Mouse (Mus musculus) embryonic facial prominence, embryonic 11.5 days (tissue): ENCODE measurements around the gene Dph6. TPM values are rescaled to one million over a fixed set of nuclear protein-coding genes. Genes with fewer than 3 reads are reported as not detected.

Experiments
- ATAC-seq: fragments of 200-750 bp; cut with Nextera tagmentation; replicated peaks from 2 replicates; pipeline ENCODE4 v1.8.0; 2017; ENCODE audit warnings: low read depth; ENCODE audit not compliant: insufficient number of reproducible peaks, low FRiP score, low TSS enrichment
- DNase-seq: peaks from one replicate; pipeline ENCODE4 v3.0.0-alpha.2; 2015; ENCODE audit warnings: low spot score
- H3K27ac ChIP-seq: fragments of 300-500 bp; sonication (generic); replicated peaks from 2 replicates; pipeline ENCODE4 v1.5.1; 2014; ENCODE audit warnings: mild to moderate bottlenecking, low read depth, low read length, control low read depth
- H3K27me3 ChIP-seq: fragments of 300-500 bp; sonication (generic); 2 replicates; pipeline ENCODE4 v1.6.1; 2014; ENCODE audit warnings: mild to moderate bottlenecking, low read length, moderate library complexity, mixed read lengths; ENCODE audit not compliant: control insufficient read depth, insufficient read depth
- H3K36me3 ChIP-seq: fragments of 300-500 bp; sonication (generic); replicated peaks from 2 replicates; pipeline ENCODE4 v1.6.1; 2014; ENCODE audit warnings: low read depth, mild to moderate bottlenecking, low read length, moderate library complexity, mixed read lengths; ENCODE audit not compliant: control insufficient read depth, insufficient read depth
- H3K4me1 ChIP-seq: fragments of 300-500 bp; sonication (generic); 2 replicates; pipeline ENCODE4 v1.6.1; 2014; ENCODE audit warnings: low read length, mixed read lengths; ENCODE audit not compliant: control insufficient read depth, insufficient read depth
- H3K4me2 ChIP-seq: fragments of 300-500 bp; sonication (generic); 2 replicates; pipeline ENCODE4 v1.6.1; 2014; ENCODE audit warnings: low read depth, mild to moderate bottlenecking, control low read depth, low read length, moderate library complexity
- H3K4me3 ChIP-seq: fragments of 300-500 bp; sonication (generic); 2 replicates; pipeline ENCODE4 v1.5.1; 2014; ENCODE audit warnings: low read depth, low read length, control low read depth
- H3K9ac ChIP-seq: fragments of 300-500 bp; sonication (generic); replicated peaks from 2 replicates; pipeline ENCODE4 v1.6.1; 2014; ENCODE audit warnings: mild to moderate bottlenecking, control low read depth, low read length
- H3K9me3 ChIP-seq: fragments of 300-500 bp; sonication (generic); replicated peaks from 2 replicates; pipeline ENCODE4 v1.6.1; 2016; ENCODE audit warnings: mild to moderate bottlenecking, low read length, inconsistent platforms, mixed read lengths; ENCODE audit not compliant: control insufficient read depth
- WGBS: fragments of 180-500 bp; shearing (Covaris S2); extraction: QIAGEN DNeasy Blood & Tissue Kit; methylation state at CpG from one replicate; pipeline ENCODE4 v1.1.7; 2014; 5-methylcytosine and 5-hydroxymethylcytosine counted together
- polyA plus RNA-seq: library from polyadenylated mRNA; unstranded; fragments of >200 nt; fragmentation: Nextera tagmentation; extraction: Ambion mirVana; gene quantifications from 2 replicates; pipeline ENCODE4 v1.2.1, GENCODE M21; 2014

Gene Dph6
- polyA plus RNA-seq: 24.7 and 26.9 TPM in 2 replicates

DNA sequence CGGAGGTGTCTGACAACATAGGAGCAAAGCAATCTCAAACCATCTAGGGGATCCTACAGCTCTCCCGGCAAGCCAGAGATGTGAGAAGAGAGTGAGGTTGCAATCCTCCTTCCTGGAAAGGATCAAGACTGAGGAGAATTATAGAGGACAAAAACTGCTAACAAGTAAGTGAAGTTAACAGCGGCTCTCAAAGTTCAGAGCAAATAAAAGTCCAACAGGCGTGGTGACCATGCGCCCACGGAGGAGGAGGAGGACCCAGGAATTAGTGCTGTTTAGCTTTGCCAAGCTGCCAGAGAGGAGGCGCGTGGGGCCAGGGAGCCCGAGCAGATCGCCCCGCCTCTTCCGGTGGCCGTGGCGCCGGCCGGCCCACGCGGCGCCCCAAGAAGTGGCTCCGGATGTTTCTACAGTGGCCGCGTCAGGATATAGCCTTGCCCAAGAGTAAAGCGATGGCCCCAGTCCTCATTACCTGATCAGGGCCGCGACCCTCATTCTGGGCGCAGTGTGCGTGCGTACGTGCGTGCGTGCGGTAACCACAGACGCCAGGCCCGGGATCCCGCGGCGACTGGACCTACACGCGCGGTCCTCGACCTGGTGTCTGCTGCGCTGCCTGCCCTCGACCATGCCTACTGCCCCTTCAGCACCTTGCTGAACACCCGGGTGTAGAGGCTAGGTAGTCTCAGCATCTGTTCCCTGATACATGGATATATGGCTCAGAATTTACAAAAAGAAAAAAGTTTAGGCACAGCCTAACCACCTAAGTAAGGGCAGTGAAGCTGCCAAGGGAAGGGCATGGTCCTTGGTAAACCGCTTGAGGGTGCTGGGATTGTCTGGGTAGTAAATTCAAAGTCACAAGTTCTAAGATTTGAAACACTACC lies at the start of gene Dph6:
Gene Dph6, minus strand, starts transcription at position 600 of the 875 bp plus-strand sequence.
- H3K27ac ChIP-seq: peak within 1 kb of the TSS; percentile 77
- 2% methylated on average over 45 of the region's 45 CpGs for WGBS
- no peaks in the 10 kb centered on the region for H3K4me1 ChIP-seq
- DNase-seq (peak; percentile 87), ATAC-seq (peak; percentile 96)
- no peaks in the 10 kb centered on the region for H3K27me3 ChIP-seq
- H3K36me3 ChIP-seq: no peaks in the 10 kb centered on the region
- H3K9me3 ChIP-seq: no peaks in the 10 kb centered on the region
- peak within 1 kb of the TSS; percentile 58 for H3K9ac ChIP-seq
- peak within 1 kb of the TSS; percentile 43 for H3K4me3 ChIP-seq
- H3K4me2 ChIP-seq: peak within 1 kb of the TSS; percentile 48

DNA sequence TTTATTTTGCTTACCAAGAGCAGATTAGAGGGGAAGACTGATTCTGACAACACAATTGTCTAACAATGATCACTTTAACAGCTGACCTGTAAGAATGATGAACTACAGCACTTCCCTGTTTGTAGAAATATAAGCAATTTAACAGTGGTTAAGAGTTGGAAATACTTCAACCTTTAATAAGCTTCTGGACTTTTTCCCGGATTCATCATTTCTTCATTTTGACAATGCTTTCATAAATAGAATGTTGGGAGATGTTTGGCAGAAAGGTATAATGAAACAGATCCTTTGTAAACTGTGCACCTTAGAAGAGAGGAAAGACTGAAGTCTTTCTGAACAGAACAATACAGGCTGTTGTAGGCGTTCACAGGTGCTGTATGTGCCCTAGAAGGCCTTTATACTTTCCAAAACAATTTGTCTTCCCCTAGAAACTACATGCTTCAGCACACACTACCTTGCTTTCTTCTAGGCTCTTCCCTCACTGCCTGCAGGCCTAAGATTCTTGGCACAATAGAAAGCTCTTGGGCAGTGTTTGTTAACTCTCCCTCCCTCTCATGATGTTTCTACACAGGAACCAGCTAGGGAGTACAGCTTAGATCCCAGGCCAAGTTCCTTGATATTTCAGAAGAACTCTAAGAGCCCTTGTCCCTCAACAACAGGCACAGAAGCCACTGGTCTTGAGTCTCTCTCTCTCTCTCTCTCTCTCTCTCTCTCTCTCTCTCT lies 46.4 kb upstream of the Dph6 start:
- H3K4me3 ChIP-seq: no peak overlapping the region
- H3K27me3 ChIP-seq: no peaks in the 10 kb centered on the region
- no peaks in the 10 kb centered on the region for H3K36me3 ChIP-seq
- H3K4me2 ChIP-seq: no peak overlapping the region
- WGBS: 70% methylated on average over 2 of the region's 2 CpGs
- ATAC-seq: no peak
- no peaks in the 10 kb centered on the region for H3K9me3 ChIP-seq
- DNase-seq: no peak
- H3K4me1 ChIP-seq: no peaks in the 10 kb centered on the region
- no peak overlapping the region for H3K9ac ChIP-seq
- H3K27ac ChIP-seq: no peak overlapping the region

DNA sequence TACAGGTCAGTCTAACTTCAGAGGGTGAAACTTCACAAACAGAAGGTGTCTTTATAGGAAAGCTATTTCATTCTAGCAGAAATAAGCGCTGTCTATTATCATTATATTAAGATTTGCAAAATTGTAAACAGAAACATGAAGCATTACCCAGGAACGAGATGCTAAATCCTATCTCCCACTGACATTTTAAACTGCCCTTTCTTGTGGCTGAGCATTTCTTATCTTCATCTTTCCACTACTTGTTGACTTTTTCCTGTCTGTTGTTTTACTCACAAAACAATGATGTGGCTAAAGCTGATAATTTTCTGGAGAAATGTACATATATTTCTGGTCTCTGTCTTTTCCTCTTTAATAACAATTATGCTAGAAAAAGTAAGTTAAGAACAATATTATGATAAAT lies 36.8 kb upstream of the Dph6 start:
- H3K27me3 ChIP-seq: no peaks in the 10 kb centered on the region
- WGBS: 73% methylated on average over 2 of the region's 2 CpGs
- no peak overlapping the region for H3K9ac ChIP-seq
- no peak overlapping the region for H3K27ac ChIP-seq
- H3K9me3 ChIP-seq: no peaks in the 10 kb centered on the region
- no peaks in the 10 kb centered on the region for H3K4me1 ChIP-seq
- no peak overlapping the region for H3K4me3 ChIP-seq
- no peaks in the 10 kb centered on the region for H3K36me3 ChIP-seq
- ATAC-seq (no peak), DNase-seq (no peak)
- H3K4me2 ChIP-seq: no peak overlapping the region

DNA sequence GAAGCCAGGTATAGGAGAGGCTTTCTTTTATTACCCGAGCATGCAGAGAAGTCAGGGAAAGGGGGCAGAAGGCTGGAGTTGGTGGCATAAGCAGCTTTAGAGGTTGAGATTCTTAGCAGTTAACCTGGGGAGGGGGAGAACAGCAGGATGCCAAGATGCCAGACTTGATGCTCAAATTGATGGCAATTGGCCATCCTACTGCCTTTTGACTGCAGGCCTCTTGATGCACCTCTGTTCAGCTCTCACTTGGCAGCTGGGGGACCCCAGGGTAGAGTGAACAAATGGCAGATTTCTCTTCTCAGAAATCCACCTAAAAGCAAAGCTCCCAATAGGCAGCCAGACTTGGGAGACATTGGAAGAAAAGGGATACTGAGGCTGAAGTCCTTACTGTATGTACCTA lies 32.7 kb upstream of the Dph6 start:
- Histone ChIP-seq H3K4me3 (no peak overlapping the region), H3K4me1 (no peaks in the 10 kb centered on the region), H3K9ac (no peak overlapping the region), H3K4me2 (no peak overlapping the region), H3K36me3 (no peaks in the 10 kb centered on the region), H3K9me3 (no peaks in the 10 kb centered on the region), H3K27me3 (no peaks in the 10 kb centered on the region), H3K27ac (no peak overlapping the region)
- DNase-seq: no peak
- ATAC-seq: no peak
- WGBS: 64% methylated on average over 1 of the region's 1 CpGs

DNA sequence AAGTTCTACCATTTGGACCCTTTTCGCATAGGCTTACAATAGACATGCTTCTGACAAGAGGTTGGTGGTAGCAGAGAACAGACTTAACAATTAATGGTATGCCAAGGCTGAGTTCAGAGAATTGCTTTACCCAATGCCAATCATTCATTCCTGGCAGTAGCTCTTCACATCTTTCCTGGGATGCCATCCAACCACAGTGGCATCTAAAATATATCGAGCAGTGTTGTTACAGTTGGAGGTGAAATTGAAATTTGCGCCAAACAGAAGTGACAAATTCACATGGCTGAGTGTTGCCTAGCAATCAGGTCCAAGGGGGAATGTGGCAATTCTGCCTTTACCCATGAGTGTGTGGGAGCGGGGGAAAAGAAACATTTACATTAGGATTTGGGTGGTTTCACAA lies 32.3 kb upstream of the Dph6 start:
- DNase-seq: no peak
- no peak overlapping the region for H3K9ac ChIP-seq
- H3K9me3 ChIP-seq: no peaks in the 10 kb centered on the region
- no peak overlapping the region for H3K27ac ChIP-seq
- H3K4me3 ChIP-seq: no peak overlapping the region
- 88% methylated on average over 4 of the region's 4 CpGs for WGBS
- H3K27me3 ChIP-seq: no peaks in the 10 kb centered on the region
- no peak for ATAC-seq
- H3K4me2 ChIP-seq: no peak overlapping the region
- no peaks in the 10 kb centered on the region for H3K36me3 ChIP-seq
- no peaks in the 10 kb centered on the region for H3K4me1 ChIP-seq

DNA sequence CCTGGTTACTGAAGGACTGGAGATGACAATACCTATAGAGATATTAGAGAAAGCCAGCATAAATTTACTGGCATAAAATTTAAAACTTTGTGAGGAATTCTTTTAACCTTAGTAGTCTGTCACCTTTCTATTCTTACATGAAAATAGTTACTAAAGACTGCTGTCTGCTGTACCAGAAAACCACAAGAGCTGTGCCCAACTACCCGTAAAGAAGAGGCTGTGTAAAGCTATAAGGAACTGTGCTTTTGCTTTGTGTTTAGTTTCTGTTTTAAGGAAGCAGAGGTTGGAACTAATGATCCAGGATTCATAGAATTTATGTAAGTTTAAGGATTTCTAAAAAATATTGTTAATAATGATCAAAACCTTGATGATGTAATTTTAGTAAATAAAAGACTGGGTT lies 19.1 kb upstream of the Dph6 start:
- DNase-seq: no peak
- WGBS: 79% methylated on average over 1 of the region's 1 CpGs
- no peaks in the 10 kb centered on the region for H3K9me3 ChIP-seq
- no peak overlapping the region for H3K4me3 ChIP-seq
- no peak overlapping the region for H3K4me2 ChIP-seq
- H3K4me1 ChIP-seq: no peaks in the 10 kb centered on the region
- no peaks in the 10 kb centered on the region for H3K36me3 ChIP-seq
- no peak overlapping the region for H3K9ac ChIP-seq
- no peak for ATAC-seq
- H3K27ac ChIP-seq: no peak overlapping the region
- no peaks in the 10 kb centered on the region for H3K27me3 ChIP-seq

DNA sequence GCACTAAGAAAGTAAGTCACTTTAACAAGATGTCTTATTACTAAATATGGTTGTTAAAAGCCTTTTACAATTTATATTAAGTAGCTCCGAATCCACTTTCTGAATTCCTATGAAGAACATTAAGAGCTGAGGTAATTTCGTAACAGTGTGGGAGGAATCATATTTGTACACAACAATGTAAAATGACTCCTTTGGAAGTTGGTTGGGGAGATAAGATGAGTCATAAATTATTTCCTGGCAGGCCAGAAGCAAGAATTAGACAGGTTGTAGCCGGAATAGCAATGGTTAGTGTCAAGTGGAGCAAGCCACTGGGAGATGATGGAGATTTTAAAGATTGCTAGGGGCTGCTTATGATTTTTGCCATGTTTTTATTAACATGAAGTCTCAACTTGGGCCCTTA lies 16.2 kb upstream of the Dph6 start:
- Histone ChIP-seq H3K27me3 (no peaks in the 10 kb centered on the region), H3K9me3 (no peaks in the 10 kb centered on the region), H3K9ac (no peak overlapping the region), H3K36me3 (no peaks in the 10 kb centered on the region), H3K4me3 (no peak overlapping the region), H3K4me2 (no peak overlapping the region), H3K4me1 (no peaks in the 10 kb centered on the region), H3K27ac (no peak overlapping the region)
- 86% methylated on average over 3 of the region's 3 CpGs for WGBS
- ATAC-seq: no peak
- DNase-seq: no peak

DNA sequence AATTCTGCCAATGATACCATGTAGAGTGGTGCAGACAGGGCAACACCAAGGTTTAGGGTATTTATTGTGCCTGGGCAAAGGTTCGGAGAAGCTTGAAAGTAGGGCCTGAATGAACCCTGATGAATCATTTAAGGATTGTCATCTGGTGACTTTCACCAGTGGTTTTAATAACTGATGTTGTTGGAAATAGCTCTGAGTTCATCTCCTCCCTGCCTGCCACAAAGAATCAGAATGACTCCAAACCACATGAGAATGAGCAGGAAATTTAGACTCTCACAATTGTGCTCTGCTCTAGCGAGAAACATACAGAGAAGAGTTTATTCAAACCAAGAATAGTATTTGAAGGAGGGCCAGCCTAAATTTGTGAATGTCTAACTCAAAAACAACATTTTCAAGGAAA lies 4.2 kb upstream of the Dph6 start:
- H3K27me3 ChIP-seq: no peaks in the 10 kb centered on the region
- H3K9ac ChIP-seq: no peak overlapping the region
- H3K4me3 ChIP-seq: no peak overlapping the region
- ATAC-seq (no peak), DNase-seq (no peak)
- 87% methylated on average over 2 of the region's 2 CpGs for WGBS
- no peak overlapping the region for H3K27ac ChIP-seq
- no peaks in the 10 kb centered on the region for H3K4me1 ChIP-seq
- H3K36me3 ChIP-seq: no peaks in the 10 kb centered on the region
- no peak overlapping the region for H3K4me2 ChIP-seq
- no peaks in the 10 kb centered on the region for H3K9me3 ChIP-seq
